In genomic region chr1:71893636-71894035, GRCm38 (mm10) we compare ENCODE assay signal across 8 mouse cellular contexts.
DNase-seq lines count a peak whose midpoint lies in the region; ATAC-seq and TF ChIP-seq lines count a peak whose summit lies in the region.
"Had no signal": no experiment of that assay in that cellular context is flagged by ENCODE, and none has a peak within 500 bp of the region (broad histone marks: within the 10 kb centered on the region; RNA-seq: fewer than 3 reads in every experiment).

No protein-coding gene starts in this region.

- H3K27ac ChIP-seq in liver, embryonic 12.5 days, result no peak overlapping the region
- H3K27ac ChIP-seq in embryonic facial prominence, embryonic 10.5 days (replicated peaks), result no peak overlapping the region
- H3K27ac ChIP-seq: heart, embryonic 15.5 days had no signal

- 36% methylated on average over 5 of the region's 5 CpGs for WGBS in liver, embryonic 12.5 days (ENCODE audit: insufficient replicate concordance)
- WGBS in embryonic facial prominence, embryonic 10.5 days, result 32% methylated on average over 5 of the region's 5 CpGs

- no peaks in the 10 kb centered on the region for H3K79me2 ChIP-seq in myocyte (ENCODE audit: control insufficient read depth, insufficient read depth)

- H3K27me3 ChIP-seq in liver, embryonic 12.5 days (replicated peaks), result no peaks in the 10 kb centered on the region
- no peaks in the 10 kb centered on the region; the same call in 1 of the 2 replicates for H3K27me3 ChIP-seq in embryonic facial prominence, embryonic 10.5 days (replicated peaks; ENCODE audit: low read depth, poor library complexity, severe bottlenecking)
- no peaks in the 10 kb centered on the region for H3K27me3 ChIP-seq in myocyte (ENCODE audit: control insufficient read depth, insufficient read depth, insufficient read length)
- H3K27me3 ChIP-seq: heart, embryonic 15.5 days had no signal

- no peak overlapping the region for H3K9ac ChIP-seq in liver, embryonic 12.5 days
- H3K9ac ChIP-seq: heart, embryonic 15.5 days had no signal

- H3K4me2 ChIP-seq in liver, embryonic 12.5 days, result no peak overlapping the region
- peak overlapping the region; percentile 64 for H3K4me2 ChIP-seq in myocyte (ENCODE audit: low read depth)
- H3K4me2 ChIP-seq: heart, embryonic 15.5 days had no signal

- peaks cover 3% of the 10 kb centered on the region; the same call in 1 of the 2 replicates for H3K4me1 ChIP-seq in liver, embryonic 12.5 days
- H3K4me1 ChIP-seq in embryonic facial prominence, embryonic 10.5 days, result peaks cover 30% of the 10 kb centered on the region

- H3ac ChIP-seq in myocyte (ENCODE audit: control insufficient read depth, insufficient read length), result no peak overlapping the region

- no peak overlapping the region for H3K4me3 ChIP-seq in liver, embryonic 12.5 days
- H3K4me3 ChIP-seq in embryonic facial prominence, embryonic 10.5 days, result no peak overlapping the region
- H3K4me3 ChIP-seq in myocyte, result no peak overlapping the region
- H3K4me3 ChIP-seq: heart, embryonic 15.5 days had no signal

- DNase-seq in liver, result peak; percentile 11
- DNase-seq in embryonic facial prominence, embryonic 10.5 days (ENCODE audit: low spot score), result peak; percentile 40
- peak; percentile 50 for DNase-seq in hindlimb bud, embryonic 11.5 days (ENCODE audit: extremely low spot score, low read depth, low spot score)
- DNase-seq in layer of hippocampus, postnatal 10 days (ENCODE audit: low spot score in 2 of 2), result no peak
- DNase-seq in spleen, postnatal 4 days (ENCODE audit: low spot score in 2 of 2), result no peak

- H3K9me3 ChIP-seq in liver, embryonic 12.5 days (replicated peaks), result no peaks in the 10 kb centered on the region
- no peaks in the 10 kb centered on the region for H3K9me3 ChIP-seq in embryonic facial prominence, embryonic 10.5 days
- H3K9me3 ChIP-seq: heart, embryonic 15.5 days had no signal

- no peak for TF ChIP-seq POLR2A in myocyte (IDR thresholded peaks at IDR 0.05; ENCODE audit: insufficient read length, low read depth)

- ATAC-seq in liver, embryonic 12.5 days, result no peak

- H3K36me3 ChIP-seq in liver, embryonic 12.5 days, result no peaks in the 10 kb centered on the region
- no peaks in the 10 kb centered on the region for H3K36me3 ChIP-seq in embryonic facial prominence, embryonic 10.5 days (replicated peaks)
- H3K36me3 ChIP-seq in myocyte (ENCODE audit: control insufficient read depth, insufficient read depth), result no peaks in the 10 kb centered on the region
- H3K36me3 ChIP-seq: heart, embryonic 15.5 days had no signal

TF ChIP-seq in myocyte, 11 proteins besides CTCF, POLR2A, EP300 and RAD21:
- TF ChIP-seq E2F4 (IDR thresholded peaks at IDR 0.05; ENCODE audit: insufficient read depth), result no peak
- TF ChIP-seq MYOG (IDR thresholded peaks at IDR 0.05; ENCODE audit: control insufficient read depth in 1 of 3, insufficient read depth in 1 of 3, insufficient read length in 2 of 3, low read depth in 2 of 3), result no peak
- no peak for TF ChIP-seq SRF (IDR thresholded peaks at IDR 0.05; ENCODE audit: control insufficient read depth, insufficient read length, low read depth)
- TF ChIP-seq CEBPB (IDR thresholded peaks at IDR 0.05; ENCODE audit: insufficient read depth, poor library complexity, severe bottlenecking), result no peak
- no peak for TF ChIP-seq TCF3 (IDR thresholded peaks at IDR 0.05; ENCODE audit: insufficient read length, low read depth)

Comparison
In these comparisons a context has a peak if more than half of its experiments do, and no peak if none do; other contexts are left out.
1. DNase-seq: peak in liver (single experiment), embryonic facial prominence, embryonic 10.5 days (single experiment) and hindlimb bud, embryonic 11.5 days (single experiment); none in layer of hippocampus, postnatal 10 days (0 of 2) and spleen, postnatal 4 days (0 of 2).